Mouse (Mus musculus) neural tube, embryonic 11.5 days (tissue): Measurements from ENCODE around the gene Pros1. TPM values are rescaled to one million over a fixed set of nuclear protein-coding genes. Genes with fewer than 3 reads are reported as not detected.
A peak's percentile ranks its signal among the peaks of the same experiment; 100 is the strongest.

Experiments
- ATAC-seq: fragments of 200-750 bp; cut with Nextera tagmentation; 2 replicates; pipeline ENCODE4 v1.8.0; 2017; ENCODE audit warnings: moderate number of reproducible peaks, mild to moderate bottlenecking, moderate TSS enrichment, moderate library complexity; ENCODE audit not compliant: insufficient read depth, low FRiP score, low TSS enrichment
- DNase-seq: peaks from one replicate; pipeline ENCODE4 v3.0.0-alpha.2; 2015; ENCODE audit warnings: low spot score
- H3K27ac ChIP-seq: fragments of 300-500 bp; sonication (generic); 2 replicates; pipeline ENCODE4 v1.5.1; 2014; ENCODE audit warnings: low read depth, mild to moderate bottlenecking, low read length
- H3K27me3 ChIP-seq: fragments of 300-500 bp; sonication (generic); 2 replicates; pipeline ENCODE4 v1.6.1; 2014; ENCODE audit warnings: mild to moderate bottlenecking, low read length, mixed read lengths; ENCODE audit not compliant: control insufficient read depth, insufficient read depth
- H3K36me3 ChIP-seq: fragments of 300-500 bp; sonication (generic); 2 replicates; pipeline ENCODE4 v1.6.1; 2014; ENCODE audit warnings: mild to moderate bottlenecking, low read length, moderate library complexity, mixed read lengths; ENCODE audit not compliant: control insufficient read depth, insufficient read depth
- H3K4me1 ChIP-seq: fragments of 300-500 bp; sonication (generic); 2 replicates; pipeline ENCODE4 v1.6.1; 2014; ENCODE audit warnings: low read length, mixed read lengths; ENCODE audit not compliant: control insufficient read depth, insufficient read depth
- H3K4me2 ChIP-seq: fragments of 300-500 bp; sonication (generic); 2 replicates; pipeline ENCODE4 v1.6.1; 2014; ENCODE audit warnings: low read depth, mild to moderate bottlenecking, moderate library complexity
- H3K4me3 ChIP-seq: fragments of 300-500 bp; sonication (generic); 2 replicates; pipeline ENCODE4 v1.5.1; 2014; ENCODE audit warnings: low read depth, low read length
- H3K9ac ChIP-seq: fragments of 300-500 bp; sonication (generic); 2 replicates; pipeline ENCODE4 v1.6.1; 2014; ENCODE audit warnings: mild to moderate bottlenecking, low read length
- H3K9me3 ChIP-seq: fragments of 300-500 bp; sonication (generic); 2 replicates; pipeline ENCODE4 v1.6.1; 2016; ENCODE audit warnings: low read length; ENCODE audit not compliant: control insufficient read depth
- WGBS: fragments of 180-500 bp; shearing (Covaris S2); extraction: QIAGEN DNeasy Blood & Tissue Kit; methylation state at CpG from one replicate; pipeline ENCODE4 v1.1.7; 2014; 5-methylcytosine and 5-hydroxymethylcytosine counted together
- microRNA-seq: library from miRNA; unstranded; fragments of <30 nt; microRNA quantifications from one replicate; pipeline ENCODE4, GENCODE M21; 2016
- polyA plus RNA-seq: library from polyadenylated mRNA; unstranded; fragments of >200 nt; fragmentation: Nextera tagmentation; extraction: Ambion mirVana; gene quantifications from 2 replicates; pipeline ENCODE4 v1.2.1, GENCODE M21; 2014

Gene Pros1
- polyA plus RNA-seq, 1 experiment from 2014 or later: 24.9 TPM

DNA sequence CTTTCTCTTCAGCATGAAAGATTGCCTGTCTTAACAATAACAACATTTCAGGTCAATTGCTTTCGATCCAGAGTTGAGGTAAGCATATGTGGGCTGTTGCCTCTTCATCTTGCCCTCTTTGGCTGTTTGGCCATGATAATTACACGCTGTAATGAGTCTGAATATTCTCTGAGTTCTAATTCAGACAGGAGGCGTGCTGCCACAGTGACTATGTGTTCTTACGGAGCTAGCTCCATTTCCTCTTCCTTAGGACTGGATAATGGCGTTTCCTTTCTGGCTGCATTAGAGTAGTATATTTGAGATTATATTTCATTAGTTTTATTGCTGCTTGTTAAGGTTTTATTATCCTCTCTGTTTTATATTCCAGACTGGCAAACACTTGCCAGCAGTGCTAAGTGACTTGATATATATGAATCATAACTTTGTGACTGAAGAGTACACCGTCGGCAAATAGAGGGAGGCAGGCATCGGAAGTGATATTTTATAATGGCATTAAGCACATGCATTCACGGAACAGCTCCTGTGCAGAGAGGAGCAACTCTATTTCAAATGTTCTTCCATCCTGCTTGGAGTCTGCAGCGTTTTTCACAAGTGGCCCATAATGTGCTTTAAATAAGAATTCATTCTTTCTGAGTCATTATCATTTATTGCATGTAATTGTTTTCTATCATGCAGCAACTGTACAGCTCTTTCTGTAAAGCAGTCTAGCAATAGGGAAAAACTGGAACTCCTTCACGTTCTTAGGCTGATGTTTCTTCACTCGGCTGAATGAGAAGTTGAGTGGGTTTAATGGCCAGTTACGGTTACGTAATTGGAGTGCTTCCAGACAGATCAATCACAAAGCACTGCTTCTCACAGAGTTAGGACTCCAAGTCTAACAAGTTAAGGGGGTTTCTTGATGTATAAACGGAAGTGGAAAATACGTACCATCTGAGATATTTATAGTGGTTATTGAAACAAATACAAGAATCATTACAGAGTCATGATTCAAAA lies 88.6 kb downstream of the Pros1 start:
- no peaks in the 10 kb centered on the region for H3K36me3 ChIP-seq
- no peak overlapping the region for H3K4me3 ChIP-seq
- H3K9ac ChIP-seq: no peak overlapping the region
- H3K4me2 ChIP-seq: no peak overlapping the region
- H3K9me3 ChIP-seq: no peaks in the 10 kb centered on the region
- ATAC-seq (no peak), DNase-seq (no peak)
- no peaks in the 10 kb centered on the region for H3K27me3 ChIP-seq
- WGBS: 72% methylated on average over 16 of the region's 16 CpGs
- H3K4me1 ChIP-seq: no peaks in the 10 kb centered on the region; the same call in 1 of the 2 replicates
- no peak overlapping the region for H3K27ac ChIP-seq

DNA sequence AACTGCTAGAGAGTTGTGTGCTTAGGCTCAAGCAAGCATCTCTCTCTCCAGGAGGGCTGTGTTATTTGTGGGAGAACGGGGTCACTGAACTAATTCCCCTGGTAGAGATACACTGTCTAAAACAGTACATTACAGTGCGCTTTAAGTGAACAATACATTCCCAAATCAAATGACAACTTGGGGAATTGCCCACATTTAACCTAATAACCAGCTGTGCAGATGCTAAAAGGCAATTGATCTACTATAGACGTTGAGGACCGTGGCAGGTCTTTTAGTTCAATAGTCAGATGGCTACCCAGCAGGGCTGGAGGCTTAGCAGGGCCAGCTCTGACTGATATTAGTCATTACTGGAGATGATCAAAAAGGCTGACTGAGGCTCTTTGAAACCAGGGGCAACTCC lies 104.4 kb downstream of the Pros1 start:
- no peaks in the 10 kb centered on the region for H3K4me1 ChIP-seq
- no peak overlapping the region for H3K9ac ChIP-seq
- DNase-seq: peak; percentile 24
- no peaks in the 10 kb centered on the region for H3K9me3 ChIP-seq
- H3K36me3 ChIP-seq: no peaks in the 10 kb centered on the region
- H3K27me3 ChIP-seq: no peaks in the 10 kb centered on the region
- no peak overlapping the region for H3K27ac ChIP-seq
- WGBS: 22% methylated on average over 4 of the region's 4 CpGs
- no peak overlapping the region for H3K4me2 ChIP-seq
- ATAC-seq: peak; percentile 45; the same call in 1 of the 2 replicates
- no peak overlapping the region for H3K4me3 ChIP-seq

DNA sequence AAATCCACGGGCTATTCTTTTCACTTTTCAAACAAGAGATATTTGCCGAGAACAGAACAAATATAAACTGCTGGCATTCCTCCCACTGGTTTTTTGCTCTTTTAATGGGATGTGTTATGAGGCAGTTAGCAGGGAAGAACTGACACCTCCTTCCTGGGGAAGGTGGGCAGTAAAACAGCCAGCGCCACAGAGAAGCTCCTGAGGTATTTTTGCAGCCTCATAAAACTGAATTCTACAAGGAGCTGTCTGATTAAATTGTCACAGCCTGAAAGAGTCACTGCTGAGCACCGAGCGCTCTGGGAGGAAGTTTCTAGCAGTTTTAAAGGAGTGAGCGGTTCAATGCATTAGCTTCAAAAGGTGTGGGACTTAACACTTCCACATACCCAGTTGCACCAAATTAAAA lies 110.3 kb downstream of the Pros1 start:
- no peak overlapping the region for H3K9ac ChIP-seq
- no peak for DNase-seq
- no peak overlapping the region for H3K27ac ChIP-seq
- H3K36me3 ChIP-seq: no peaks in the 10 kb centered on the region
- no peaks in the 10 kb centered on the region for H3K9me3 ChIP-seq
- H3K27me3 ChIP-seq: no peaks in the 10 kb centered on the region
- ATAC-seq: no peak
- no peak overlapping the region for H3K4me3 ChIP-seq
- H3K4me2 ChIP-seq: no peak overlapping the region
- H3K4me1 ChIP-seq: no peaks in the 10 kb centered on the region
- WGBS: 33% methylated on average over 6 of the region's 6 CpGs

DNA sequence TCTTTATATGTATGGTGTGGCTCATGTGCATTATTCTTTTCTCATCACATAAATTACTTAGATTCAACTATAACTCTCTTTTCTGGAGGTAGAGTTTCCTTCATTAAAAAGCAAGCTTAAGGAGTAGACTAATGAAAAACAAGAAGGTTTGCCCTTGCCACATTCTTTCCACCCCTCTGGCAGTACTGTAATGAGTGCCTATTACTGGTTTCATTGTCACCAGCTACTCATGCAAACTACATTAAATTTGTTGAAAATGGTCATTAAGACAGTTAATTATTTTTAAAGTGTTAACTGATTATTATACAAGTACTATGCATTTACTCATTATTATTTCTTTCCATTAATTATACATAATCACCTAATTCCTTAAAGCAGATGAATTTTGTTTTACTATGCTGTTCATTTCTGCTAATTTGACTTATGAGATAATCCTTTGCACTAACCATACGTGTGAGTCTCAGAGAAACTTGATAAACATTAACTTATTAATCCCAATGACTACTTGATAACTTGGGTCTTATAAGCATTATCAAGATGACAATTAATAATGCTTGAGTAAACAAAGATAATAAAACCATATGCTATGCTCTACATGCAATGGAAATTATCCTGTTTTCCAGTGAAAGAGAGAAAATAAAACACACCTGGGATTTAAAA lies 117.7 kb downstream of the Pros1 start:
- Histone ChIP-seq H3K27me3 (no peaks in the 10 kb centered on the region), H3K36me3 (no peaks in the 10 kb centered on the region), H3K4me2 (no peak overlapping the region), H3K27ac (no peak overlapping the region), H3K9me3 (no peaks in the 10 kb centered on the region), H3K4me3 (no peak overlapping the region), H3K4me1 (no peaks in the 10 kb centered on the region), H3K9ac (no peak overlapping the region)
- DNase-seq (no peak), ATAC-seq (no peak)
- 79% methylated on average over 1 of the region's 1 CpGs for WGBS

DNA sequence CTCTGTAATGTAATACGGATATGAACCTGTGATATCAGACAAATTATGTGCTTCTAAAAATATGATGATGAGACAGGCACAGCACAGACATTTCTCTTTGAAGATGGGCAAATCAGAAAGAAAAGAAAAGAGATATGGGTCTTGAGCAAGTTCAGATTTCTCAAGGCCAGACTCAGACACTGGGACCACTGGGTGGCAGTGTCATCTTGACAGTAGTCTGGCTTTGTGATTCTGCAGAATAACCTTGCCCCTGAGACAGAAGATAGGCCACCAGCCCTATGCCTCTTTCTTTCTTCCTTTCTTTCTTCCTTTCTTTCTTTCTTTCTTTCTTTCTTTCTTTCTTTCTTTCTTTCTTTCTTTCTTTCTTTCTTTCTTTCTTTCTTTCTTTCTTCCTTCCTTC lies 120.8 kb downstream of the Pros1 start:
- WGBS: 94% methylated on average over 1 of the region's 1 CpGs
- H3K4me3 ChIP-seq: no peak overlapping the region
- no peak overlapping the region for H3K9ac ChIP-seq
- H3K27ac ChIP-seq: no peak overlapping the region
- ATAC-seq: no peak
- no peaks in the 10 kb centered on the region for H3K27me3 ChIP-seq
- H3K4me2 ChIP-seq: no peak overlapping the region
- no peaks in the 10 kb centered on the region for H3K36me3 ChIP-seq
- no peaks in the 10 kb centered on the region for H3K4me1 ChIP-seq
- H3K9me3 ChIP-seq: no peaks in the 10 kb centered on the region
- DNase-seq: peak; percentile 56

Small RNAs within 50 kb of the gene (microRNA-seq; reads per million reads assigned to microRNA genes)
- not detected for gene Gm25986

Other genes with a start within 250 kb of the Pros1 start
- 9.3 and 11.8 TPM in 2 replicates for gene Nsun3, start 67.5 kb upstream of the Pros1 start, polyA plus RNA-seq
- gene Stx19, start 39.6 kb upstream of the Pros1 start, polyA plus RNA-seq: 0.19 and 0.32 TPM in 2 replicates
- 17.2 and 21.6 TPM in 2 replicates for gene Arl13b, start 7.3 kb upstream of the Pros1 start, polyA plus RNA-seq